Mouse (Mus musculus) forebrain, embryonic 11.5 days (tissue): ENCODE measurements around the gene Chn1. TPM values are rescaled to one million over a fixed set of nuclear protein-coding genes. Genes with fewer than 3 reads are reported as not detected.

Source experiments
- ATAC-seq: fragments of 200-750 bp; cut with Nextera tagmentation; replicated peaks from 2 replicates; pipeline ENCODE4 v1.8.0; 2017; ENCODE audit warnings: moderate TSS enrichment; ENCODE audit not compliant: low FRiP score
- DNase-seq: peaks from one replicate; pipeline ENCODE4 v3.0.0-alpha.2; 2017; ENCODE audit warnings: low spot score
- H3K27ac ChIP-seq: fragments of 300-500 bp; sonication (generic); 2 replicates; pipeline ENCODE4 v1.5.1; 2014; ENCODE audit warnings: low read depth, low read length
- H3K27me3 ChIP-seq: fragments of 300-500 bp; sonication (generic); 2 replicates; pipeline ENCODE4 v1.6.1; 2014; ENCODE audit warnings: mild to moderate bottlenecking, low read length, mixed read lengths; ENCODE audit not compliant: control insufficient read depth, insufficient read depth
- H3K36me3 ChIP-seq: fragments of 300-500 bp; sonication (generic); 2 replicates; pipeline ENCODE4 v1.6.1; 2014; ENCODE audit warnings: mild to moderate bottlenecking, low read length, moderate library complexity, mixed read lengths; ENCODE audit not compliant: control insufficient read depth, insufficient read depth
- H3K4me1 ChIP-seq: fragments of 300-500 bp; sonication (generic); replicated peaks from 2 replicates; pipeline ENCODE4 v1.6.1; 2014; ENCODE audit warnings: low read length, mixed read lengths; ENCODE audit not compliant: control insufficient read depth, insufficient read depth
- H3K4me2 ChIP-seq: fragments of 300-500 bp; sonication (generic); 2 replicates; pipeline ENCODE4 v1.6.1; 2014; ENCODE audit warnings: low read depth, mild to moderate bottlenecking, low read length, moderate library complexity, mixed read lengths; ENCODE audit not compliant: severe bottlenecking
- H3K4me3 ChIP-seq: fragments of 300-500 bp; sonication (generic); 2 replicates; pipeline ENCODE4 v1.5.1; 2014; ENCODE audit warnings: low read depth, low read length
- H3K9ac ChIP-seq: fragments of 300-500 bp; sonication (generic); 2 replicates; pipeline ENCODE4 v1.6.1; 2014; ENCODE audit warnings: low read length
- H3K9me3 ChIP-seq: fragments of 300-500 bp; sonication (generic); 2 replicates; pipeline ENCODE4 v1.6.1; 2016; ENCODE audit warnings: low read length, mixed read lengths; ENCODE audit not compliant: control insufficient read depth
- WGBS: fragments of 180-500 bp; shearing (Covaris S2); extraction: QIAGEN DNeasy Blood & Tissue Kit; methylation state at CpG from one replicate; pipeline ENCODE4 v1.1.7; 2014; 5-methylcytosine and 5-hydroxymethylcytosine counted together
- polyA plus RNA-seq: library from polyadenylated mRNA; unstranded; fragments of >200 nt; fragmentation: Nextera tagmentation; extraction: Ambion mirVana; gene quantifications from 2 replicates; pipeline ENCODE4 v1.2.1, GENCODE M21; 2014

Chn1 gene
- polyA plus RNA-seq, 1 experiment from 2014 or later, result 62.2 TPM

- 96% methylated on average over 6 of the region's 6 CpGs for WGBS
These were observed 137.5 kb downstream of the Chn1 start for GRCm38 (mm10) chr2:73637688-73638087.

GRCm38 (mm10) chr2:73636387-73636786 is 138.8 kb downstream of the Chn1 start:
- H3K36me3 ChIP-seq, result no peaks in the 10 kb centered on the region
- WGBS, result 94% methylated on average over 3 of the region's 3 CpGs
- no peaks in the 10 kb centered on the region for H3K4me1 ChIP-seq
- no peak for ATAC-seq
- no peak overlapping the region for H3K4me2 ChIP-seq
- no peak for DNase-seq
- H3K9me3 ChIP-seq, result no peaks in the 10 kb centered on the region
- H3K9ac ChIP-seq, result no peak overlapping the region
- H3K27ac ChIP-seq, result no peak overlapping the region
- H3K27me3 ChIP-seq, result no peaks in the 10 kb centered on the region
- no peak overlapping the region for H3K4me3 ChIP-seq

More at GRCm38 (mm10) chr2:73637688-73638087, 137.5 kb downstream of the Chn1 start:
- Histone ChIP-seq H3K36me3 (no peaks in the 10 kb centered on the region), H3K9me3 (no peaks in the 10 kb centered on the region), H3K4me1 (no peaks in the 10 kb centered on the region), H3K9ac (no peak overlapping the region), H3K27me3 (no peaks in the 10 kb centered on the region), H3K27ac (no peak overlapping the region), H3K4me3 (no peak overlapping the region), H3K4me2 (no peak overlapping the region)
- no peak for DNase-seq
- ATAC-seq, result no peak

- Histone ChIP-seq H3K9ac (no peak overlapping the region), H3K27me3 (no peaks in the 10 kb centered on the region), H3K9me3 (no peaks in the 10 kb centered on the region), H3K4me1 (no peaks in the 10 kb centered on the region), H3K4me3 (no peak overlapping the region), H3K4me2 (no peak overlapping the region), H3K36me3 (no peaks in the 10 kb centered on the region), H3K27ac (no peak overlapping the region)
- ATAC-seq (no peak), DNase-seq (no peak)
- WGBS, result 92% methylated on average over 7 of the region's 7 CpGs
These were observed 143.3 kb downstream of the Chn1 start for GRCm38 (mm10) chr2:73631816-73632215.

- no peak overlapping the region for H3K27ac ChIP-seq
These were observed 156.6 kb downstream of the Chn1 start for GRCm38 (mm10) chr2:73618486-73619052.

GRCm38 (mm10) chr2:73616434-73617057 is 158.6 kb downstream of the Chn1 start:
- 87% methylated on average over 17 of the region's 17 CpGs for WGBS
- Histone ChIP-seq H3K9me3 (no peaks in the 10 kb centered on the region), H3K4me2 (no peak overlapping the region), H3K27me3 (no peaks in the 10 kb centered on the region), H3K4me3 (no peak overlapping the region), H3K4me1 (no peaks in the 10 kb centered on the region), H3K9ac (no peak overlapping the region), H3K27ac (no peak overlapping the region), H3K36me3 (no peaks in the 10 kb centered on the region; the same call in 1 of the 2 replicates)
- DNase-seq, result no peak
- ATAC-seq, result no peak

More at GRCm38 (mm10) chr2:73618486-73619052, 156.6 kb downstream of the Chn1 start:
- Histone ChIP-seq H3K4me3 (no peak overlapping the region), H3K27me3 (no peaks in the 10 kb centered on the region), H3K36me3 (no peaks in the 10 kb centered on the region; the same call in 1 of the 2 replicates), H3K9me3 (no peaks in the 10 kb centered on the region), H3K9ac (no peak overlapping the region), H3K4me2 (no peak overlapping the region), H3K4me1 (no peaks in the 10 kb centered on the region)
- no peak for DNase-seq
- no peak for ATAC-seq
- 79% methylated on average over 4 of the region's 4 CpGs for WGBS

GRCm38 (mm10) chr2:73615456-73615855 is 159.7 kb downstream of the Chn1 start:
- Histone ChIP-seq H3K9ac (no peak overlapping the region), H3K27me3 (no peaks in the 10 kb centered on the region), H3K9me3 (no peaks in the 10 kb centered on the region), H3K27ac (no peak overlapping the region), H3K4me1 (no peaks in the 10 kb centered on the region), H3K36me3 (no peaks in the 10 kb centered on the region; the same call in 1 of the 2 replicates), H3K4me2 (no peak overlapping the region), H3K4me3 (no peak overlapping the region)
- ATAC-seq (no peak), DNase-seq (no peak)
- WGBS, result 94% methylated on average over 5 of the region's 5 CpGs

GRCm38 (mm10) chr2:73614303-73614702 is 160.8 kb downstream of the Chn1 start:
- Histone ChIP-seq H3K9ac (no peak overlapping the region), H3K4me3 (no peak overlapping the region), H3K27ac (no peak overlapping the region), H3K9me3 (no peaks in the 10 kb centered on the region), H3K4me1 (no peaks in the 10 kb centered on the region), H3K4me2 (no peak overlapping the region), H3K36me3 (no peaks in the 10 kb centered on the region; the same call in 1 of the 2 replicates), H3K27me3 (no peaks in the 10 kb centered on the region)
- ATAC-seq, result no peak
- DNase-seq, result no peak
- 95% methylated on average over 8 of the region's 8 CpGs for WGBS

GRCm38 (mm10) chr2:73612941-73613340 is 162.2 kb downstream of the Chn1 start:
- no peaks in the 10 kb centered on the region; the same call in 1 of the 2 replicates for H3K36me3 ChIP-seq
- no peak overlapping the region for H3K4me3 ChIP-seq
- 93% methylated on average over 7 of the region's 7 CpGs for WGBS
- H3K9me3 ChIP-seq, result no peaks in the 10 kb centered on the region
- H3K9ac ChIP-seq, result no peak overlapping the region
- ATAC-seq (no peak), DNase-seq (no peak)
- H3K4me1 ChIP-seq, result no peaks in the 10 kb centered on the region
- H3K4me2 ChIP-seq, result no peak overlapping the region
- H3K27me3 ChIP-seq, result no peaks in the 10 kb centered on the region
- H3K27ac ChIP-seq, result no peak overlapping the region
